Mouse (Mus musculus) forebrain, postnatal 0 days (tissue): Measurements from ENCODE around the gene Defa31. TPM values are rescaled to one million over a fixed set of nuclear protein-coding genes. Genes with fewer than 3 reads are reported as not detected.
"Not testable (repeated sequence)": the region's sequence is repeated elsewhere in the genome, so short reads cannot be mapped to it uniquely, and the experiment has no call there.

Source experiments
- ATAC-seq: fragments of 200-750 bp; cut with Nextera tagmentation; 2 replicates; pipeline ENCODE4 v1.8.0; 2017; ENCODE audit warnings: mild to moderate bottlenecking, moderate library complexity
- DNase-seq: peaks from one replicate; pipeline ENCODE4 v3.0.0-alpha.2; 2015
- H3K27ac ChIP-seq: fragments of 300-500 bp; sonication (generic); 2 replicates; pipeline ENCODE4 v1.5.1; 2014; ENCODE audit warnings: low read depth, mild to moderate bottlenecking, antibody characterized with exemption, low read length, moderate library complexity, mixed read lengths
- H3K27me3 ChIP-seq: fragments of 300-500 bp; sonication (generic); 2 replicates; pipeline ENCODE4 v1.6.1; 2014; ENCODE audit warnings: mild to moderate bottlenecking, low read length, mixed read lengths; ENCODE audit not compliant: insufficient read depth
- H3K36me3 ChIP-seq: fragments of 300-500 bp; sonication (generic); 2 replicates; pipeline ENCODE4 v1.6.1; 2014; ENCODE audit warnings: mild to moderate bottlenecking, moderate library complexity; ENCODE audit not compliant: insufficient read depth
- H3K4me1 ChIP-seq: fragments of 300-500 bp; sonication (generic); 2 replicates; pipeline ENCODE4 v1.6.1; 2014; ENCODE audit warnings: antibody characterized with exemption; ENCODE audit not compliant: insufficient read depth
- H3K4me2 ChIP-seq: fragments of 300-500 bp; sonication (generic); 2 replicates; pipeline ENCODE4 v1.6.1; 2014; ENCODE audit warnings: low read depth, mild to moderate bottlenecking, moderate library complexity
- H3K4me3 ChIP-seq: fragments of 300-500 bp; sonication (generic); 2 replicates; pipeline ENCODE4 v1.5.1; 2014; ENCODE audit warnings: low read depth, low read length, mixed read lengths
- H3K9ac ChIP-seq: fragments of 300-500 bp; sonication (generic); 2 replicates; pipeline ENCODE4 v1.6.1; 2014; ENCODE audit warnings: mild to moderate bottlenecking
- H3K9me3 ChIP-seq: fragments of 300-500 bp; sonication (generic); 2 replicates; pipeline ENCODE4 v1.6.1; 2016; ENCODE audit warnings: low read length
- WGBS: fragments of 180-500 bp; shearing (Covaris S2); extraction: QIAGEN DNeasy Blood & Tissue Kit; methylation state at CpG from one replicate; pipeline ENCODE4 v1.1.7; 2014; 5-methylcytosine and 5-hydroxymethylcytosine counted together
- polyA plus RNA-seq: library from polyadenylated mRNA; unstranded; fragments of >200 nt; fragmentation: Nextera tagmentation; extraction: Ambion mirVana; gene quantifications from 2 replicates; pipeline ENCODE4 v1.2.1, GENCODE M21; 2015
- total RNA-seq: library from RNA; depleted of rRNA; stranded (reverse); fragments of >200 nt; gene quantifications from 2 replicates; pipeline ENCODE4 v1.2.3, GENCODE M21; 2014; rRNA removed

Defa31 gene
- total RNA-seq, result not detected in 2 replicates
- polyA plus RNA-seq, result not detected in 2 replicates

- not testable (repeated sequence) for H3K9me3 ChIP-seq, DNase-seq, H3K4me3 ChIP-seq, ATAC-seq, H3K27ac ChIP-seq, H3K27me3 ChIP-seq, H3K4me2 ChIP-seq, H3K4me1 ChIP-seq, H3K36me3 ChIP-seq, H3K9ac ChIP-seq
- no CpG with 5 or more reads among the region's 1 CpGs for WGBS
Measured at GRCm38 (mm10) chr8:21191314-21191713, at the start of gene Defa31. Gene Defa31 (plus strand): TSS chr8:21191614.

- H3K4me3 ChIP-seq, H3K4me1 ChIP-seq, DNase-seq, H3K36me3 ChIP-seq, H3K9me3 ChIP-seq, H3K4me2 ChIP-seq, H3K27me3 ChIP-seq, H3K27ac ChIP-seq, ATAC-seq, H3K9ac ChIP-seq: not testable (repeated sequence)
- WGBS, result no CpG with 5 or more reads among the region's 1 CpGs
Measured at GRCm38 (mm10) chr8:21161977-21162376, 29.4 kb upstream of the Defa31 start, which contains the start of gene Defa22. Gene Defa22 (plus strand): TSS chr8:21162277.

GRCm38 (mm10) chr8:21201261-21201660 lies 9.8 kb downstream of the Defa31 start, which contains the start of gene Gm15293:
Gene Gm15293 (plus strand): TSS chr8:21201561.
- not testable (repeated sequence) for H3K4me2 ChIP-seq, DNase-seq, H3K9me3 ChIP-seq, ATAC-seq, H3K27me3 ChIP-seq, H3K27ac ChIP-seq, H3K36me3 ChIP-seq, H3K4me3 ChIP-seq, H3K4me1 ChIP-seq, H3K9ac ChIP-seq
- no CpG with 5 or more reads among the region's 1 CpGs for WGBS

Other genes starting within 250 kb of the Defa31 start
- not detected in 2 replicates for gene AY761185, start 246.9 kb upstream of the Defa31 start, total RNA-seq
- not detected in 2 replicates for gene AY761185, start 246.9 kb upstream of the Defa31 start, polyA plus RNA-seq
- not detected in 2 replicates for gene Defa21, start 166.1 kb upstream of the Defa31 start, total RNA-seq
- gene Defa21, start 166.1 kb upstream of the Defa31 start, polyA plus RNA-seq, result not detected in 2 replicates
- gene Defa23, start 136.6 kb upstream of the Defa31 start, total RNA-seq, result not detected in 2 replicates
- not detected in 2 replicates for gene Defa23, start 136.6 kb upstream of the Defa31 start, polyA plus RNA-seq
- not detected in 2 replicates for gene Defa35, start 126.6 kb upstream of the Defa31 start, total RNA-seq
- not detected in 2 replicates for gene Defa35, start 126.6 kb upstream of the Defa31 start, polyA plus RNA-seq
- not detected in 2 replicates for gene Defa25, start 107.2 kb upstream of the Defa31 start, total RNA-seq
- gene Defa25, start 107.2 kb upstream of the Defa31 start, polyA plus RNA-seq, result not detected in 2 replicates
- not detected in 2 replicates for gene Gm14851, start 95.6 kb upstream of the Defa31 start, total RNA-seq
- not detected in 2 replicates for gene Gm14851, start 95.6 kb upstream of the Defa31 start, polyA plus RNA-seq
- not detected in 2 replicates for gene Defa30, start 57.0 kb upstream of the Defa31 start, total RNA-seq
- not detected in 2 replicates for gene Defa30, start 57.0 kb upstream of the Defa31 start, polyA plus RNA-seq
- gene Defa22, start 29.3 kb upstream of the Defa31 start, total RNA-seq, result not detected in 2 replicates
- gene Defa22, start 29.3 kb upstream of the Defa31 start, polyA plus RNA-seq, result not detected in 2 replicates
- gene Gm15293, start 9.9 kb downstream of the Defa31 start, total RNA-seq, result not detected in 2 replicates
- not detected in 2 replicates for gene Gm15293, start 9.9 kb downstream of the Defa31 start, polyA plus RNA-seq
- not detected in 2 replicates for gene Gm15292, start 58.1 kb downstream of the Defa31 start, total RNA-seq
- not detected in 2 replicates for gene Gm15292, start 58.1 kb downstream of the Defa31 start, polyA plus RNA-seq
- gene Defa27, start 123.9 kb downstream of the Defa31 start, total RNA-seq, result not detected in 2 replicates
- gene Defa27, start 123.9 kb downstream of the Defa31 start, polyA plus RNA-seq, result not detected in 2 replicates
- gene Defa29, start 135.4 kb downstream of the Defa31 start, total RNA-seq, result not detected in 2 replicates
- gene Defa29, start 135.4 kb downstream of the Defa31 start, polyA plus RNA-seq, result not detected in 2 replicates
- gene Defa2, start 186.9 kb downstream of the Defa31 start, total RNA-seq, result not detected in 2 replicates
- not detected in 2 replicates for gene Defa2, start 186.9 kb downstream of the Defa31 start, polyA plus RNA-seq
- gene Defa33, start 200.2 kb downstream of the Defa31 start, total RNA-seq, result not detected in 2 replicates
- not detected in 2 replicates for gene Defa33, start 200.2 kb downstream of the Defa31 start, polyA plus RNA-seq
- not detected in 2 replicates for gene Defa36, start 235.8 kb downstream of the Defa31 start, total RNA-seq
- gene Defa36, start 235.8 kb downstream of the Defa31 start, polyA plus RNA-seq, result not detected in 2 replicates